Mouse (Mus musculus) urinary bladder, postnatal 0 days (tissue): ENCODE measurements around the gene Klf12. TPM values are rescaled to one million over a fixed set of nuclear protein-coding genes. Genes with fewer than 3 reads are reported as not detected.

Experiments
- polyA plus RNA-seq: library from polyadenylated mRNA; unstranded; fragments of >200 nt; fragmentation: Nextera tagmentation; extraction: Ambion mirVana; gene quantifications from 2 replicates; pipeline ENCODE4 v1.2.1, GENCODE M21; 2015

Gene Klf12
- 1.4 and 1.9 TPM in 2 replicates for polyA plus RNA-seq

GRCm38 (mm10) chr14:100284119-100284860, at the start of gene Klf12:
TSS of gene Klf12 (minus strand) at chr14:100284679.

